8 mouse cellular contexts compared by ENCODE assay signal in the genomic region with DNA sequence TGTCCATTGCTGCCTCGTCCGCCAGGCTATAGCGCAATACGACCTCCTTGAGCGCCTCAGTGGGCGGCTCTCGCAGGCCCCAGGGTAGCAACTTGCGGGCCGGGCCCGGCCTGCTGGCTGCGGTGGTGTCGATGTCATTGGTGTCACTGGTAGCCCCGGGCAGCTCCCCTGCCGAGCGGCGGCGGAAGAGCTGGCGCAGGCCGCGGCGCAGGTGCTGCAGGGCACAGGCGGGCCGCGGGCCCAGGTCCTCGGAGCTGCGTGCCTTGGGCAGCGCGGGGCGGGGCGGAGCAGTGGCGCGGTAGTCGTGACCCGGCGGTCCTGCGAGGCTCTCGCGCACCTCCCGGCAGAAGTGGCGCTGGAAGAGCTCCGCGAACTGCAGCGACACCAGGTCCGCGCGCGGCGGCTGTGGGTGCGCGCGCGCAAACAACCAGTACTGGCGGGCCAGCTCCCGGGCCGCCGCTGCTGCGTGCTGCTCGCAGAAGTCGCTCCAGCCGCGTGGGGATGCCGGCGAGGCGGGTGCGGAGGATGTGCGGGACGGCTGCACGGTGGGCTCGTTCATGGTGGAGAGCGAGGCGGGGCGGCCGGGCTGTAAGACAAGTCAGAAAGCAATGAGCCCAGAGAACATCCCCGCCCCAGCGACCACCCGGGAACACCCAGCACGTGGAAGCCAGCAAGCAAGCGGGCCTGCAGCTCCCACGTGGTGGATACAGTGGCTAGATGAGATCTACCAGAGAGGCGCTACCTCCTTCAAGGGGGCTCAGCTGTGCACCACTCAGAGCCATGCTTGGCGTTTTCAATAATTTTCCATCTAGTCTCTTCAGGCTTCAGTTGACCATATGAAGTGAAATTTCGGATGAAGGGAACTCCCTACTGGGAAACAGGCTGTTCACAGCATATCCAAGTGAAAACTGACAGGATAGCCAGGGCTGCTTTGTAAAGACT. TPM values are rescaled to one million over a fixed set of nuclear protein-coding genes. Genes with fewer than 3 reads are reported as not detected.
DNase-seq lines count a peak whose midpoint lies in the region; ATAC-seq and TF ChIP-seq lines count a peak whose summit lies in the region.

No protein-coding gene starts in this region.

- WGBS in heart, embryonic 14.5 days: 22% methylated on average over 80 of the region's 82 CpGs
- 5% methylated on average over 82 of the region's 82 CpGs for WGBS in embryonic facial prominence, embryonic 10.5 days
- WGBS in intestine, postnatal 0 days: 25% methylated on average over 79 of the region's 82 CpGs

- TF ChIP-seq CTCF in intestine, postnatal 0 days (IDR thresholded peaks at IDR 0.05; ENCODE audit: low read depth): 0 out of 2 replicates have a peak, but pooled peaks have one; percentile 29

- H3K4me2 ChIP-seq in heart, embryonic 14.5 days (ENCODE audit: low read length): peak overlapping the region; percentile 81
- peak overlapping the region; percentile 65 for H3K4me2 ChIP-seq in intestine, postnatal 0 days (replicated peaks; ENCODE audit: low read depth)

- H3K9ac ChIP-seq in heart, embryonic 14.5 days (ENCODE audit: low read length): peak overlapping the region; percentile 69
- peak overlapping the region; percentile 45 for H3K9ac ChIP-seq in intestine, postnatal 0 days (ENCODE audit: low read depth, low read length)

- H3K27me3 ChIP-seq in heart, embryonic 14.5 days (ENCODE audit: control insufficient read depth, insufficient read depth, low read length): no peaks in the 10 kb centered on the region
- peaks cover 71% of the 10 kb centered on the region for H3K27me3 ChIP-seq in embryonic facial prominence, embryonic 10.5 days (replicated peaks; ENCODE audit: low read depth, poor library complexity, severe bottlenecking)
- H3K27me3 ChIP-seq in intestine, postnatal 0 days (replicated peaks; ENCODE audit: control insufficient read depth, insufficient read depth, low read length): no peaks in the 10 kb centered on the region

- intact Hi-C loops in heart, postnatal 14 days (cut with DNase I): no loop called here

- H3K36me3 ChIP-seq in heart, embryonic 14.5 days (ENCODE audit: control insufficient read depth, insufficient read depth, low read length): peaks cover 45% of the 10 kb centered on the region
- H3K36me3 ChIP-seq in embryonic facial prominence, embryonic 10.5 days (replicated peaks): peaks cover 44% of the 10 kb centered on the region
- peaks cover 25% of the 10 kb centered on the region for H3K36me3 ChIP-seq in intestine, postnatal 0 days (ENCODE audit: control insufficient read depth, insufficient read depth)

- ATAC-seq in heart, embryonic 14.5 days (ENCODE audit: insufficient number of reproducible peaks, insufficient read depth, low FRiP score, low read depth): no peak
- peak; percentile 54 for ATAC-seq in intestine, postnatal 0 days

- DNase-seq in heart, postnatal 14 days: no peak
- DNase-seq in Muller cell, postnatal 12 days (ENCODE audit: inconsistent ontology term): peak; percentile 66
- peak; percentile 64 for DNase-seq in embryonic facial prominence, embryonic 10.5 days (ENCODE audit: low spot score)
- peak; percentile 78 for DNase-seq in retina, postnatal 1 day
- no peak for DNase-seq in urinary bladder, postnatal 36 days (ENCODE audit: low spot score in 2 of 2)
- no peak for DNase-seq in layer of hippocampus, adult 9-11 months

- H3K9me3 ChIP-seq in heart, embryonic 14.5 days (ENCODE audit: control insufficient read depth, low read length): no peaks in the 10 kb centered on the region
- H3K9me3 ChIP-seq in embryonic facial prominence, embryonic 10.5 days: no peaks in the 10 kb centered on the region
- H3K9me3 ChIP-seq in intestine, postnatal 0 days (ENCODE audit: control insufficient read depth): no peaks in the 10 kb centered on the region

- H3K4me1 ChIP-seq in heart, embryonic 14.5 days (ENCODE audit: control insufficient read depth in 2 of 2, insufficient read depth in 2 of 2, low read length in 2 of 2): peaks cover 19 to 37% of the 10 kb centered on the region in 2 experiments
- H3K4me1 ChIP-seq in embryonic facial prominence, embryonic 10.5 days: peaks cover 37% of the 10 kb centered on the region
- peaks cover 12% of the 10 kb centered on the region; the same call in 1 of the 2 replicates for H3K4me1 ChIP-seq in intestine, postnatal 0 days (replicated peaks; ENCODE audit: control insufficient read depth, insufficient read depth, low read length)

- peak overlapping the region; percentile 38 to 42 for H3K4me3 ChIP-seq in heart, embryonic 14.5 days (ENCODE audit: control insufficient read depth in 1 of 2, insufficient read depth in 1 of 2, low read depth in 1 of 2, low read length in 2 of 2)
- peak overlapping the region; percentile 65 for H3K4me3 ChIP-seq in embryonic facial prominence, embryonic 10.5 days
- peak overlapping the region; percentile 26 for H3K4me3 ChIP-seq in intestine, postnatal 0 days (ENCODE audit: low read depth, low read length)

- H3K27ac ChIP-seq in heart, embryonic 14.5 days (replicated peaks in 1 of 2; ENCODE audit: control insufficient read depth in 1 of 2, insufficient read depth in 1 of 2, low read depth in 2 of 2, low read length in 2 of 2): no peak overlapping the region
- H3K27ac ChIP-seq in embryonic facial prominence, embryonic 10.5 days (replicated peaks): peak overlapping the region; percentile 48; the same call in 1 of the 2 replicates
- H3K27ac ChIP-seq in intestine, postnatal 0 days (ENCODE audit: low read depth, low read length): peak overlapping the region; percentile 81

RNA-seq across cellular contexts. Expression of a gene that starts 8.7 kb away (rescaled TPM):
- polyA plus RNA-seq in heart, embryonic 14.5 days (2014; fragmentation: Nextera tagmentation; extraction: Ambion mirVana): 16.5 and 18.1 TPM in 2 replicates
- 10 to 100 TPM; 31.8 to 33.6 TPM for total RNA-seq in heart, postnatal 14 days (2021)
- 7.9 TPM in 2 replicates for polyA plus RNA-seq in embryonic facial prominence, embryonic 10.5 days (2016; fragmentation: Nextera tagmentation; extraction: Ambion mirVana)
- polyA plus RNA-seq in intestine, postnatal 0 days (2015; fragmentation: Nextera tagmentation; extraction: Ambion mirVana): 11.8 and 12.2 TPM in 2 replicates

RNA-seq across cellular contexts. Expression of a gene that starts 20.0 kb away (rescaled TPM):
- 10.8 and 11.5 TPM in 2 replicates for polyA plus RNA-seq in heart, embryonic 14.5 days (2014; fragmentation: Nextera tagmentation; extraction: Ambion mirVana)
- 10 to 100 TPM; 13.2 to 13.6 TPM for total RNA-seq in heart, postnatal 14 days (2021)
- polyA plus RNA-seq in embryonic facial prominence, embryonic 10.5 days (2016; fragmentation: Nextera tagmentation; extraction: Ambion mirVana): 56.5 and 60.0 TPM in 2 replicates
- 65.0 and 66.5 TPM in 2 replicates for polyA plus RNA-seq in intestine, postnatal 0 days (2015; fragmentation: Nextera tagmentation; extraction: Ambion mirVana)

Comparison
In these comparisons a context has a peak if more than half of its experiments do, and no peak if none do; other contexts are left out.
1. H3K27ac ChIP-seq: peak in embryonic facial prominence, embryonic 10.5 days (single experiment) and intestine, postnatal 0 days (single experiment); none in heart, embryonic 14.5 days (0 of 2).
2. DNase-seq: peak in Muller cell, postnatal 12 days (single experiment), embryonic facial prominence, embryonic 10.5 days (single experiment) and retina, postnatal 1 day (single experiment); none in heart, postnatal 14 days (0 of 2), urinary bladder, postnatal 36 days (0 of 2) and layer of hippocampus, adult 9-11 months (single experiment).
3. Peak in every context shown above with its lines, with median percentiles within 50 percentile points of each other: H3K4me3 ChIP-seq.